Mouse (Mus musculus): Measurements from ENCODE around the gene Asic1.
A peak's percentile ranks its signal among the peaks of the same experiment; 100 is the strongest.

- TF ChIP-seq TCF12 (IDR thresholded peaks at IDR 0.05; ENCODE audit: low read depth, low read length), result no peak
- TF ChIP-seq POLR2A (IDR thresholded peaks at IDR 0.05; ENCODE audit: control insufficient read depth in 1 of 2, insufficient read depth in 1 of 2, low read depth in 1 of 2, low read length in 2 of 2, poor library complexity in 1 of 2), result no peak
- TF ChIP-seq MYB (IDR thresholded peaks at IDR 0.05; ENCODE audit: low read depth, low read length), result no peak
- peak; percentile 95 to 99 (median 98) for TF ChIP-seq CTCF (IDR thresholded peaks at IDR 0.05 in 2 of 3, conservative IDR thresholded peaks at IDR 0.05 in 1 of 3; ENCODE audit: control insufficient read depth in 1 of 3, insufficient read depth in 1 of 3, low read depth in 2 of 3, low read length in 3 of 3, poor library complexity in 1 of 3, severe bottlenecking in 1 of 3)
- TF ChIP-seq GABPA (IDR thresholded peaks at IDR 0.05; ENCODE audit: low read depth, low read length), result no peak
- TF ChIP-seq SMC3 (IDR thresholded peaks at IDR 0.05; ENCODE audit: low read depth, low read length), result peak; percentile 73
- TF ChIP-seq EP300 (IDR thresholded peaks at IDR 0.05; ENCODE audit: low read depth in 1 of 2, low read length in 2 of 2), result no peak
Observed at GRCm38 (mm10) chr15:99705440-99706048, 35.4 kb downstream of the Asic1 start, which contains the start of gene Gm17349.

All from MEL (cell line).